Mouse (Mus musculus): ENCODE data around the gene Eif4ebp2.
A peak's percentile ranks its signal among the peaks of the same experiment; 100 is the strongest.

Gene Eif4ebp2

GRCm38 (mm10) chr10:61418131-61418900, 34.1 kb downstream of the Eif4ebp2 start:
- peak in 1 of 2 experiments; percentile 22 for DNase-seq (ENCODE audit: low spot score in 2 of 2)

DNA sequence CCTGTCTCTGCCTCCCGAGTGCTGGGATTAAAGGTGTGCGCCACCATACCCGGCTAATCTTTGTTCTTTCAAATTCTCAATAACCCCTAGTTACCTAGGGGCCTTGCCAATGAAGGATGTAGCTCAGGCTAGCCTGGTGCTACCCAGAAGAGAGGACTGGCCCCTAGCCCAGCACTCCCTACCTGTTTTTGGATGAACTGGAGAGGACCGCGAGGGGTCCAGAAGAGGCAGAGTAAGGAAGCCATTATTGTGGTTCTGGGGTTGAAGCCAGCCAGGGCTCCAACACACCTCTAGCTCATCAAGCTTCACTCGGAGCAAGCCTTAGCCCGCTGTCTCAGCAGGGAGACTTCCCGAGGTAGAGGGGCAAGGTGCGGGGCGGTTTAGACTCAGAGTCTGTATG, 34.8 kb downstream of the Eif4ebp2 start, which contains the start of gene Nodal:
TSS of gene Nodal (plus strand) at position 301 of the 400 bp plus-strand sequence.
- DNase-seq (ENCODE audit: low spot score in 2 of 2): no peak

GRCm38 (mm10) chr10:61417046-61417445, 35.4 kb downstream of the Eif4ebp2 start:
- DNase-seq (ENCODE audit: low spot score in 2 of 2): no peak

DNA sequence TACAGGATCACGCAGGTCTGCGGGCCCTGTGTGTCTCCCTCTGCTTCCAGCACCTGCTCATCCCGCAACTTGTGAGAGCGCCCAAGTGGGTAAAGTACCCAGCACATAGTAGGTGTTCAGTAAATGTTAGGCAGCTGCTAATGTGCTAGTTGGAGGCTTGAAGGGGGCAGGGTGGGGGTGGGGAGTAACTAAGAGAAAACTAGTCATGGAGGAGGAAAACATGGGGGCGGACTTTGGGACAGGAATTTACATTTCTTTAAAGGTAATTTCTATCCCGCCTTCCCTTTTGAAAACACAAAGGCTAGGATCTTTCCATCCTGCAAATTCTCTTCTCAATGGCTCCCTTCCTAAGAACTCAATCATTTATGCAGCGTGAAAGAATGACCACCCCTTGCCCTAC, 35.9 kb downstream of the Eif4ebp2 start:
- DNase-seq (ENCODE audit: low spot score in 2 of 2): no peak

- DNase-seq (ENCODE audit: low spot score in 2 of 2): no peak
Observed at GRCm38 (mm10) chr10:61415890-61416289, 36.6 kb downstream of the Eif4ebp2 start.

- DNase-seq (ENCODE audit: low spot score in 2 of 2): no peak
Observed at GRCm38 (mm10) chr10:61415240-61415639, 37.2 kb downstream of the Eif4ebp2 start.

DNA sequence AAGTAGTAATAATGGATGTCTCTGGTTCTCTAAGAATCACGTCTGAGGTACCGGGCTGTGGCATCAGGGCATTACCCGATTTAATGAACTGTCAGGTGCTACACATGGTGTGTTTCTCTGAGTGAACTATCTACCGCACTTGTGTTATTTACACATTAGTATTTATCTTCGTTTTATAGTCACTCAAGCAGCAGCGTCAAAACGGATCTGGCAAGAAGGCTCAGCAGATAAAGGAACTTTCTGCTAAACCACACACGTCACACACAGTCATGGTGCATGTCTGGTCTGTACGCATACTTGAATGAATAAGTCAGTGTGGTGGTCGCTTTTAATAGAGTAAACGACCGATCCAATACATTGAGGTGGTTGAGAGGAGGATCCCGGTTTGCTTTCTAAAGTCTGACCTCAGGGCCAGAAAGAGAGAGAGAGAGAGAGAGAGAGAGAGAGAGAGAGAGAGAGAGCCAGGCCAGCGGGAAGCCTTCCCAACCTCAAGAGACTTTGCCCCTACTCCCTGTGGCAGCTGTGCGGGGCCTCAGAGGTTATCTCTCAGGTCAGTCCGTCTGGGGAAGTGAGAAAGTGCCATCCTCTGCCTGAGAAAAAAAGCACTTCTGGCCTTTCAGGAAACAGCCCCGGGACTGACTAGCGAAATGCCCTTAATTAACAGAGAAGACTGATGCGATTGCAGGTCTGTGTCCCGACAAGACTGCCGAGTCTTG, 39.4 kb downstream of the Eif4ebp2 start:
- DNase-seq (ENCODE audit: low spot score in 2 of 2): no peak

- no peak for DNase-seq (ENCODE audit: low spot score in 2 of 2)
Observed at GRCm38 (mm10) chr10:61410193-61410592, 42.3 kb downstream of the Eif4ebp2 start.

DNA sequence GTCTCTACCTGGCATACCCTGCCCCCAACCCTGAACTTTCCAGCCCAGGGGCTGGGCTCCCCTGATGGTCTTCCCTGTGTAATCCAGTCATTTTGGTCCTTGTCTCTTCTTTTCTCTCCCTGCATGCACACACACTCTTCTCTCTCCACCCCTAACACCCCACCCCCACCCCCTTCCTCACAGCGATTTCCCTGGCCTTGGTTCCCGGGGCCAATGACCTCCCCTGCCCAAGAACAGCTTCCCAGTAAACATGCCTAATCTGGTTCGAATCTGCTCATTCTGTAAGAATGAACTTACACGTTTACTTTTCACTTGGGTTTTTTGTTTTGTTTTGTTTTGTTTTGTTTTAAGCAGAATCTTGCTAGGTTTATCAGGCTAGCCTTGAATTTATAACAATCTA, 42.7 kb downstream of the Eif4ebp2 start:
- DNase-seq (ENCODE audit: low spot score in 2 of 2): no peak

- DNase-seq (ENCODE audit: low spot score in 2 of 2): no peak
Observed at GRCm38 (mm10) chr10:61405958-61406357, 46.5 kb downstream of the Eif4ebp2 start.

- no peak for DNase-seq (ENCODE audit: low spot score in 2 of 2)
Observed at GRCm38 (mm10) chr10:61402911-61403310, 49.5 kb downstream of the Eif4ebp2 start.

DNA sequence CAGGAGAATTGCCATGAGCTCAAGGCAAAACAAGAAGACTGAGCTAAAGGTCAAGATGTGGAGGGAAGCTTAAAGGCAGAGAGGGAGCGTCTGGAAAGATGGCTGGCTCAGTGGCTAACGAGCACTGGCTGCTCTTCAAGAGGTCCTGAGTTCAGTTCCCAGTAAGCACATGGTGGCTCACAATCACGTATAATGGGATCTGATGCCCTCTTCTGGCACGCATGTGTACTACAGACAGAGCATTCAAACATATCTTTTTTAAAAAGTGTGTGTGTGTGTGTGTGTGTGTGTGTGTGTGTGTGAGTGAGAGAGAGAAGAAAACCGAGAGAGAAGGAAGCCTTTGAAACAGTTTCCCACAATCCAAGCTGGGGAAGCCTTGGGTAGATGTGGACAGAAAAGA, 50.0 kb downstream of the Eif4ebp2 start:
- DNase-seq (ENCODE audit: low spot score in 2 of 2): no peak

DNA sequence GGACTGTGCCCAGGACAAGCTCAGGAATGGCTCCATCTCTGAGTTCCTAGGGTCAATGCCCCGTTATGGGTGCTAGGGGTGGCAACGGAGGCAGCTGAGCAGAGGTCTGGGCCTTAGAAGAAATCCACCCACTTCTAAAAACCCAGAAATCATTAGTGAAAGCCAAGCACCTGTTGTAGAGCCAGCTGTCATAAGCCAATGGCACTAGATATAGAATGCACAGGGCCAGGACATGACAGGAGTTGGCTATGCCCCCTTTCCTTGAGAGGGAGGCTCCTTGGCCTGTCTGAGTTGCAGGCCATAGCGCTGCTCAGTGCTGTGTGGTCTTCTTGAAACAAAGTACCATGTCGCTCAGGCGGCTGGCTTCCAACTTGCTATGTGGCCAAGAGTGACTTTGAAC, 52.1 kb downstream of the Eif4ebp2 start:
- no peak for DNase-seq (ENCODE audit: low spot score in 2 of 2)

GRCm38 (mm10) chr10:61399156-61399734, 53.2 kb downstream of the Eif4ebp2 start:
- peak; percentile 61 to 70 for DNase-seq (ENCODE audit: low spot score in 2 of 2)

DNA sequence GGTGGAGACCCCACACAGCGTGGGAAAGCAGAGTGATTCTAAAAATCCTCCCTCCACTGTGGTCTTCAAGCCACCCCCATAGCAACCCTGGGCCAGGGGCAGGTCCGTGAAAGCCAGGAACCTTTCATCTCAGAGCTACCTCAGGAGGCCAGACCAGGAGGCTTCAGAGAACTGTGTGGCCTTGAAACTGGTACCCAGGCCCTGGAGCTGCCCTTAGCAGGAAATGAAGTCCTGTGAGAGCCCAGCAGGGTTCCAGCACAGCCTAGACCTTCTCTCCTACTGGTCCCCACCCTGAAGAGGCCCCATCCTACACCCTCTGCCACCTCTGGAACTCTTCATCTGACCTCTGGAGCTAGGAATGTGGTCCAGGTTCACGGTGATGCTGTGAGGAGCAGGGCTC, 54.3 kb downstream of the Eif4ebp2 start:
- DNase-seq (ENCODE audit: low spot score in 2 of 2): no peak

GRCm38 (mm10) chr10:61394476-61395136, 57.9 kb downstream of the Eif4ebp2 start:
- no peak for DNase-seq (ENCODE audit: low spot score in 2 of 2)

GRCm38 (mm10) chr10:61392584-61392983, 59.9 kb downstream of the Eif4ebp2 start:
- no peak for DNase-seq (ENCODE audit: low spot score in 2 of 2)

GRCm38 (mm10) chr10:61390148-61390547, 62.3 kb downstream of the Eif4ebp2 start:
- no peak for DNase-seq (ENCODE audit: low spot score in 2 of 2)

- DNase-seq (ENCODE audit: low spot score in 2 of 2): no peak
Observed at GRCm38 (mm10) chr10:61389020-61389419, 63.4 kb downstream of the Eif4ebp2 start.

- no peak for DNase-seq (ENCODE audit: low spot score in 2 of 2)
Observed at GRCm38 (mm10) chr10:61386284-61386683, 66.2 kb downstream of the Eif4ebp2 start.

- no peak for DNase-seq (ENCODE audit: low spot score in 2 of 2)
Observed at GRCm38 (mm10) chr10:61385174-61385573, 67.3 kb downstream of the Eif4ebp2 start.

DNA sequence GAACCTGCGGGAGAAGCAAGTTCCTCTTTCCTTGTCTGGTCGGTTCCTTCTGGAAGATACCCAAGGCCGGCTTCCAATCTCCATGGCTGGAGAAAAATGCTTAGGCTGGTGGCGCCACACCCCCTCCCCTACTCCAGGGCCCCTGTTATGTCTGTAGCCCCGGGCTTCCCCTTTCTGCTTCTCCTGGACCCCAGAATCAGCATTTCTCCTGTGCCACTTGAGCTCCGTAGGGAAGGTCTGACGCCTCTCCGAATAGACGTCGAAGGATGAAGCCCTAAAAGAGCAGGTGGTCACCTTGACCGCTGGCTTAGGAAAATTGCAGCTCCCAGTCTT, 68.8 kb downstream of the Eif4ebp2 start:
- DNase-seq (ENCODE audit: low spot score in 2 of 2): no peak

All from heart, adult 9 months (tissue).